Mouse (Mus musculus): ENCODE measurements at regions not wholly inside any gene's neighbourhood (a gene's known extent, or its start where the extent isn't known, plus 50 kb on each side); places are given as distances from the start of the nearest gene placed in this dataset.

- TF ChIP-seq CTCF (IDR thresholded peaks at IDR 0.05; ENCODE audit: low read depth, low read length) (no peak), POLR2AphosphoS5 (IDR thresholded peaks at IDR 0.05; ENCODE audit: insufficient replicate concordance, low read depth, low read length) (no peak), GATA1 (IDR thresholded peaks at IDR 0.05; ENCODE audit: borderline replicate concordance, low read length) (no peak), TAL1 (conservative IDR thresholded peaks at IDR 0.05; ENCODE audit: low read depth, low read length) (no peak), GATA2 (IDR thresholded peaks at IDR 0.05; ENCODE audit: borderline replicate concordance, low read depth, low read length) (no peak)
Measured at GRCm38 (mm10) chr4:125814311-125814710, 210.0 kb upstream of the Csf3r start.
